Mouse (Mus musculus) thymus, adult 2 months (tissue): ENCODE measurements around the gene Senp5.

Experiments
- CTCF ChIP-seq: fragments of 200-500 bp; IDR thresholded peaks from 2 replicates; pipeline ENCODE4 v1.5.1; 2012; ENCODE audit warnings: mild to moderate bottlenecking, control low read depth, low read length, moderate library complexity, borderline replicate concordance; ENCODE audit not compliant: control insufficient read depth, poor library complexity, insufficient read depth; ENCODE audit errors: extremely low read depth
- POLR2A ChIP-seq: fragments of 200-500 bp; IDR thresholded peaks from 2 replicates; pipeline ENCODE4 v1.6.1; 2012; ENCODE audit warnings: mild to moderate bottlenecking, low read length, control low read depth, moderate library complexity; ENCODE audit not compliant: control insufficient read depth, poor library complexity, insufficient read depth; ENCODE audit errors: extremely low read depth

GRCm38 (mm10) chr16:31927412-31927811, 75.7 kb downstream of the Senp5 start:
- TF ChIP-seq CTCF (no peak), POLR2A (no peak)
